Mouse (Mus musculus) lung, postnatal 0 days (tissue): Measurements from ENCODE around the gene Hist1h2bj. TPM values are rescaled to one million over a fixed set of nuclear protein-coding genes. Genes with fewer than 3 reads are reported as not detected.
"Not testable (repeated sequence)": the region's sequence is repeated elsewhere in the genome, so short reads cannot be mapped to it uniquely, and the experiment has no call there.

ENCODE experiments used
- ATAC-seq: fragments of 200-750 bp; cut with Nextera tagmentation; 2 replicates; pipeline ENCODE4 v1.8.0; 2017; ENCODE audit warnings: moderate library complexity
- DNase-seq: peaks from one replicate; pipeline ENCODE4 v3.0.0-alpha.2; 2016; ENCODE audit warnings: low spot score
- H3K27ac ChIP-seq: fragments of 300-500 bp; sonication (generic); 2 replicates; pipeline ENCODE4 v1.5.1; 2014; ENCODE audit warnings: antibody characterized with exemption, mild to moderate bottlenecking, low read length, mixed read lengths
- H3K27me3 ChIP-seq: fragments of 300-500 bp; sonication (generic); replicated peaks from 2 replicates; pipeline ENCODE4 v1.6.1; 2014; ENCODE audit warnings: low read length, mixed read lengths; ENCODE audit not compliant: insufficient read depth
- H3K36me3 ChIP-seq: fragments of 300-500 bp; sonication (generic); 2 replicates; pipeline ENCODE4 v1.6.1; 2014; ENCODE audit warnings: low read length, mixed read lengths; ENCODE audit not compliant: insufficient read depth
- H3K4me1 ChIP-seq: fragments of 300-500 bp; sonication (generic); 2 replicates; pipeline ENCODE4 v1.6.1; 2014; ENCODE audit warnings: antibody characterized with exemption, low read depth, low read length, mixed read lengths; ENCODE audit not compliant: insufficient read depth
- H3K4me2 ChIP-seq: fragments of 300-500 bp; sonication (generic); replicated peaks from 2 replicates; pipeline ENCODE4 v1.6.1; 2014; ENCODE audit warnings: low read depth, mild to moderate bottlenecking, low read length, moderate library complexity, mixed read lengths
- H3K4me3 ChIP-seq: fragments of 300-500 bp; sonication (generic); 2 replicates; pipeline ENCODE4 v1.5.1; 2014; ENCODE audit warnings: low read depth, low read length
- H3K9ac ChIP-seq: fragments of 300-500 bp; sonication (generic); replicated peaks from 2 replicates; pipeline ENCODE4 v1.6.1; 2014; ENCODE audit warnings: low read depth, mild to moderate bottlenecking
- H3K9me3 ChIP-seq: fragments of 300-500 bp; sonication (generic); 2 replicates; pipeline ENCODE4 v1.6.1; 2016; ENCODE audit warnings: low read length, mixed read lengths
- CTCF ChIP-seq: IDR thresholded peaks from 2 replicates; pipeline ENCODE4 v1.5.1; 2016; ENCODE audit warnings: antibody characterized with exemption, mild to moderate bottlenecking
- EP300 ChIP-seq: IDR thresholded peaks from 2 replicates; pipeline ENCODE4 v1.6.1; 2016; ENCODE audit warnings: antibody characterized with exemption, mild to moderate bottlenecking, control low read depth
- WGBS: fragments of 180-500 bp; shearing (Covaris S2); extraction: QIAGEN DNeasy Blood & Tissue Kit; methylation state at CpG from one replicate; pipeline ENCODE4 v1.1.7; 2014; 5-methylcytosine and 5-hydroxymethylcytosine counted together
- polyA plus RNA-seq: library from polyadenylated mRNA; unstranded; fragments of >200 nt; fragmentation: Nextera tagmentation; extraction: Ambion mirVana; gene quantifications from 2 replicates; pipeline ENCODE4 v1.2.1, GENCODE M21; 2015

Gene Hist1h2bj
- polyA plus RNA-seq, 1 experiment from 2014 or later, result 1.0 TPM

- Histone ChIP-seq H3K9me3 (no peaks in the 10 kb centered on the region), H3K9ac (no peak overlapping the region), H3K4me2 (no peak overlapping the region), H3K27me3 (no peaks in the 10 kb centered on the region), H3K4me1 (peaks cover 4% of the 10 kb centered on the region; the same call in 1 of the 2 replicates), H3K4me3 (no peak overlapping the region), H3K36me3 (no peaks in the 10 kb centered on the region), H3K27ac (no peak overlapping the region)
- ATAC-seq (no peak), DNase-seq (peak; percentile 69)
- TF ChIP-seq CTCF, result peak; percentile 47; the same call in 1 of the 2 replicates
- TF ChIP-seq EP300, result no peak
- WGBS, result 9% methylated on average over 4 of the region's 4 CpGs
Observed at GRCm38 (mm10) chr13:22030493-22030892, 12.5 kb upstream of the Hist1h2bj start.

GRCm38 (mm10) chr13:22033741-22034442 is 9.1 kb upstream of the Hist1h2bj start:
- no peak for DNase-seq

GRCm38 (mm10) chr13:22034443-22035266 is 8.4 kb upstream of the Hist1h2bj start:
- WGBS, result 1% methylated on average over 12 of the region's 14 CpGs
- Histone ChIP-seq H3K4me2 (peak overlapping the region; percentile 53), H3K9ac (no peak overlapping the region), H3K36me3 (no peaks in the 10 kb centered on the region), H3K27ac (no peak overlapping the region), H3K27me3 (no peaks in the 10 kb centered on the region), H3K9me3 (no peaks in the 10 kb centered on the region), H3K4me1 (peaks cover 3% of the 10 kb centered on the region; the same call in 1 of the 2 replicates), H3K4me3 (peak overlapping the region; percentile 5; the same call in 1 of the 2 replicates)
- DNase-seq (no peak), ATAC-seq (no peak)
- TF ChIP-seq CTCF (no peak), EP300 (no peak)

More at GRCm38 (mm10) chr13:22033741-22034442, 9.1 kb upstream of the Hist1h2bj start:
- no peak for ATAC-seq
- no peaks in the 10 kb centered on the region for H3K9me3 ChIP-seq
- no peak for TF ChIP-seq CTCF
- no peak for TF ChIP-seq EP300
- H3K4me1 ChIP-seq, result peaks cover 3% of the 10 kb centered on the region; the same call in 1 of the 2 replicates
- H3K27me3 ChIP-seq, result no peaks in the 10 kb centered on the region
- H3K27ac ChIP-seq, result no peak overlapping the region
- H3K4me2 ChIP-seq, result no peak overlapping the region
- H3K4me3 ChIP-seq, result no peak overlapping the region
- H3K9ac ChIP-seq, result no peak overlapping the region
- no peaks in the 10 kb centered on the region for H3K36me3 ChIP-seq
- 41% methylated on average over 5 of the region's 5 CpGs for WGBS

- not testable (repeated sequence) for H3K9ac ChIP-seq, H3K27me3 ChIP-seq, H3K27ac ChIP-seq, H3K36me3 ChIP-seq, H3K4me1 ChIP-seq, H3K9me3 ChIP-seq
- H3K4me2 ChIP-seq, result peak within 1 kb of the TSS; percentile 53
- TF ChIP-seq CTCF, result peak; percentile 6; the same call in 1 of the 2 replicates
- TF ChIP-seq EP300, result peak; percentile 34; the same call in 1 of the 2 replicates
- WGBS, result under 1% methylated on average over 20 of the region's 69 CpGs
- ATAC-seq (peak; percentile 99), DNase-seq (peak; percentile 98)
- peak within 1 kb of the TSS; percentile 33 for H3K4me3 ChIP-seq
Observed at GRCm38 (mm10) chr13:22035267-22036148, 7.5 kb upstream of the Hist1h2bj start, which contains the start of the genes Hist1h2ah and Hist1h2bk. Gene Hist1h2ah, minus strand, starts transcription at chr13:22035568. Gene Hist1h2bk, plus strand, starts transcription at chr13:22035870.

- Histone ChIP-seq H3K9me3 (no peaks in the 10 kb centered on the region), H3K27me3 (no peaks in the 10 kb centered on the region), H3K4me1 (peaks cover 8% of the 10 kb centered on the region; the same call in 1 of the 2 replicates), H3K4me2 (peak overlapping the region; percentile 53), H3K4me3 (peak overlapping the region; percentile 15), H3K27ac (no peak overlapping the region), H3K9ac (no peak overlapping the region), H3K36me3 (no peaks in the 10 kb centered on the region)
- WGBS, result 3% methylated on average over 17 of the region's 23 CpGs
- TF ChIP-seq EP300 (no peak), CTCF (no peak)
- ATAC-seq (peak; percentile 12; the same call in 1 of the 2 replicates), DNase-seq (no peak)
Observed at GRCm38 (mm10) chr13:22036149-22036956, 6.7 kb upstream of the Hist1h2bj start.
